Mouse (Mus musculus) hindbrain, embryonic 13.5 days (tissue): ENCODE results near the gene Gm14226. TPM values are rescaled to one million over a fixed set of nuclear protein-coding genes. Genes with fewer than 3 reads are reported as not detected.
"Not testable (repeated sequence)": the region's sequence is repeated elsewhere in the genome, so short reads cannot be mapped to it uniquely, and the experiment has no call there.

Experiments used
- ATAC-seq: fragments of 200-750 bp; cut with Nextera tagmentation; 2 replicates; pipeline ENCODE4 v1.8.0; 2017; ENCODE audit warnings: moderate TSS enrichment; ENCODE audit not compliant: low FRiP score
- H3K27ac ChIP-seq: fragments of 300-500 bp; sonication (generic); 2 replicates; pipeline ENCODE4 v1.5.1; 2015; ENCODE audit warnings: inconsistent platforms, mild to moderate bottlenecking, moderate library complexity
- H3K27me3 ChIP-seq: fragments of 300-500 bp; sonication (generic); 2 replicates; pipeline ENCODE4 v1.6.1; 2015; ENCODE audit warnings: mild to moderate bottlenecking, inconsistent platforms
- H3K36me3 ChIP-seq: fragments of 300-500 bp; sonication (generic); 2 replicates; pipeline ENCODE4 v1.6.1; 2015; ENCODE audit warnings: mild to moderate bottlenecking, inconsistent platforms
- H3K4me1 ChIP-seq: fragments of 300-500 bp; sonication (generic); replicated peaks from 2 replicates; pipeline ENCODE4 v1.6.1; 2015; ENCODE audit warnings: inconsistent platforms
- H3K4me2 ChIP-seq: fragments of 300-500 bp; sonication (generic); 2 replicates; pipeline ENCODE4 v1.6.1; 2015; ENCODE audit warnings: inconsistent platforms, mild to moderate bottlenecking, moderate library complexity
- H3K4me3 ChIP-seq: fragments of 300-500 bp; sonication (generic); 2 replicates; pipeline ENCODE4 v1.5.1; 2015; ENCODE audit warnings: mild to moderate bottlenecking, inconsistent platforms
- H3K9ac ChIP-seq: fragments of 300-500 bp; sonication (generic); 2 replicates; pipeline ENCODE4 v1.6.1; 2015; ENCODE audit warnings: mild to moderate bottlenecking, inconsistent platforms
- H3K9me3 ChIP-seq: fragments of 300-500 bp; sonication (generic); 2 replicates; pipeline ENCODE4 v1.6.1; 2016; ENCODE audit warnings: inconsistent platforms
- WGBS: fragments of 180-500 bp; shearing (Covaris S2); methylation state at CpG from one replicate; pipeline ENCODE4 v1.1.7; 2015; 5-methylcytosine and 5-hydroxymethylcytosine counted together
- polyA plus RNA-seq: library from polyadenylated mRNA; unstranded; fragments of >200 nt; fragmentation: Nextera tagmentation; extraction: Ambion mirVana; gene quantifications from 2 replicates; pipeline ENCODE4 v1.2.1, GENCODE M21; 2015

The Gm14226 gene
- polyA plus RNA-seq, 1 experiment from 2014 or later, result 0.16 TPM

DNA sequence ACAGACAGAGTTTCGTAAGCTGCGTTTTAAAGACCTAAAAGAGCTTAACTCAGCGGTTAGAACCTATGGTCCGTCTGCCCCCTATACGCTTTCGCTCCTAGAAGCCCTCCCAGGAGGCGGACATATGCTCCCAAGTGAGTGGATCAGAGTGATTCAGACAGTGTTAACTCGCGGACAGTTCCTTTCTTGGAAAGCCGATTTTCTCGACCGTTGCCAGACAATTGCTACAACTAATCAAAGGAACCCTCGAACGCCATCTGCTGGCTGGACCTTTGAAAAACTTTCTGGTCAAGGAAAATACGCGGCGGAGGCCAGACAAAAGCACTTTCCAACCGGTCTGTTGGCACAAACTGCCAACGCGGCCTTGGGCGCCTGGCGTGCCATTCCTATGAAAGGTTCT is 1.6 kb downstream of the Gm14226 start:
- no peaks in the 10 kb centered on the region for H3K27me3 ChIP-seq
- peak overlapping the region; percentile 70 for H3K9ac ChIP-seq
- peak; percentile 82 for ATAC-seq
- peak overlapping the region; percentile 84 for H3K4me2 ChIP-seq
- WGBS, result under 1% methylated on average over 22 of the region's 22 CpGs
- no peaks in the 10 kb centered on the region for H3K9me3 ChIP-seq
- peak overlapping the region; percentile 47 for H3K4me3 ChIP-seq
- peak overlapping the region; percentile 80 for H3K27ac ChIP-seq
- H3K36me3 ChIP-seq, result no peaks in the 10 kb centered on the region
- H3K4me1 ChIP-seq, result peaks cover 20% of the 10 kb centered on the region

- H3K36me3 ChIP-seq, H3K9ac ChIP-seq: not testable (repeated sequence)
- ATAC-seq, result 0 out of 2 replicates have a peak, but pooled peaks have one; percentile 12
Measured at GRCm38 (mm10) chr2:155020247-155020826, 2.3 kb downstream of the Gm14226 start.

GRCm38 (mm10) chr2:155030831-155031230 is 12.8 kb downstream of the Gm14226 start:
- Histone ChIP-seq H3K36me3 (no peaks in the 10 kb centered on the region), H3K9ac (no peak overlapping the region), H3K4me2 (no peak overlapping the region), H3K4me3 (no peak overlapping the region), H3K9me3 (no peaks in the 10 kb centered on the region), H3K27ac (no peak overlapping the region), H3K27me3 (no peaks in the 10 kb centered on the region), H3K4me1 (0 out of 2 replicates have a peak, but pooled peaks cover 5% of the 10 kb centered on the region)
- WGBS, result 68% methylated on average over 7 of the region's 7 CpGs
- ATAC-seq, result no peak

More at GRCm38 (mm10) chr2:155020247-155020826, 2.3 kb downstream of the Gm14226 start:
- WGBS, result 17% methylated on average over 20 of the region's 20 CpGs
- not testable (repeated sequence) for H3K27me3 ChIP-seq, H3K4me3 ChIP-seq, H3K9me3 ChIP-seq
- Histone ChIP-seq H3K27ac (peak overlapping the region; percentile 80; the same call in 1 of the 2 replicates), H3K4me1 (peaks cover 20% of the 10 kb centered on the region), H3K4me2 (peak overlapping the region; percentile 84)

DNA sequence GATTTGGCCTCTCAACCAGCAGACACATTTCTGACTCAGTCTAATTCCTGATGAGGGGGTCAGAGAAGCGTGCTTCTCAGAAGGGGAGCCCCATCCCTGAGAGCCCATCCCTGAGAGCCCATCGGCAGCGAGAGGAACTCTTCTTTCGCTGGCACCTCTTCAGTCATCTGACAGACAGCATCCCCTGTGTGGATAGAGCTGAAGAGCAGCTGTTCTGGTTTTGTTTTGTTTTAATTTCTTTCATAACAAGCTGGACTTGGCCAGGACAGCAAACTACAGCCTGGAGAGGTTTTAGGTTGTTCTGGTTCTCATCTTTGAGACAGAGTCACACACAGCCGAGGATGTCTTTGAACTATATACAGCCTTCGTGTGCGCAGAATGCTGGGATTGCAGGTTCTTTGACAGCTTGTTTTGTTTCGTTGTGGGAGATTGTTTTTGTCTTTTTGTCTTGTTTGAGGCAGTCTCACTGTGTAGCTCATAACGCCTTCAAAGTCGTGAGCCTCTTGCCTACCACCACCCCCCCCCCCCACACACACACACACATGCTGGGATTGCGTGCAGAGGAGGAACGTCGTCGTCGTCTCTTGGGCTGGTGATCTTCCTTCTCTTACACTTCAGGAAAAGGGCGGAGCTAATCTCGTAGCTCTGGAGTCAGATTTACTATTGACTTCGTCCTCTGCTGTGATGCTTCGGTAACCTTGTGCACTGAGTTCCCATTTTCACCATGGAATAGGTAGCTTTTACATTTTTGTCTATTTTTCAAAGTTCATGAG is 15.1 kb downstream of the Gm14226 start:
- no peaks in the 10 kb centered on the region for H3K9me3 ChIP-seq
- no peaks in the 10 kb centered on the region for H3K27me3 ChIP-seq
- H3K36me3 ChIP-seq, result no peaks in the 10 kb centered on the region
- no peak overlapping the region for H3K27ac ChIP-seq
- no peak overlapping the region for H3K4me3 ChIP-seq
- no peak for ATAC-seq
- H3K9ac ChIP-seq, result no peak overlapping the region
- 0 out of 2 replicates have a peak, but pooled peaks cover 5% of the 10 kb centered on the region for H3K4me1 ChIP-seq
- WGBS, result 47% methylated on average over 19 of the region's 19 CpGs
- no peak overlapping the region for H3K4me2 ChIP-seq

DNA sequence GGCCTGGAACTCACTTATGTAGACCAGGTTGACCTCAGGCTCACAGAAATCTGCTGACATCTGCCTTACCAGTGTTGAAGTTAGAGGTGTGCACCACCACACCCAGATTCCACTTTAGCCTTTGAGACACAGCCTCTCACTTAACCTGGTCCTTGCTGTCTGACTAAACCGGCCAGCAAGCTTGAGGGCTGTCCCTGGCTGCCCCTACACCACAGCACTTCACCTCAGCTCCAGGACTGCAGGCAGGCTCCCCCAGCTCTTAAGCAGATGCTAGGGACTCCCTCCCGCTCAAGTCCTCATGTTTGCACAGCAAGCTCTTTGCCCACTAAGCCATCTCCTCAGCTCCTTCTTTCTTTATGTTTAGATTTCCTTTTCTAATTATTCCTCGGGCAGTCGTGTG is 21.9 kb downstream of the Gm14226 start:
- H3K4me2 ChIP-seq, result no peak overlapping the region
- H3K9ac ChIP-seq, result no peak overlapping the region
- no peaks in the 10 kb centered on the region for H3K9me3 ChIP-seq
- no peaks in the 10 kb centered on the region for H3K36me3 ChIP-seq
- no peak overlapping the region for H3K27ac ChIP-seq
- WGBS, result 82% methylated on average over 4 of the region's 4 CpGs
- ATAC-seq, result no peak
- H3K4me3 ChIP-seq, result no peak overlapping the region
- no peaks in the 10 kb centered on the region for H3K4me1 ChIP-seq
- no peaks in the 10 kb centered on the region for H3K27me3 ChIP-seq

DNA sequence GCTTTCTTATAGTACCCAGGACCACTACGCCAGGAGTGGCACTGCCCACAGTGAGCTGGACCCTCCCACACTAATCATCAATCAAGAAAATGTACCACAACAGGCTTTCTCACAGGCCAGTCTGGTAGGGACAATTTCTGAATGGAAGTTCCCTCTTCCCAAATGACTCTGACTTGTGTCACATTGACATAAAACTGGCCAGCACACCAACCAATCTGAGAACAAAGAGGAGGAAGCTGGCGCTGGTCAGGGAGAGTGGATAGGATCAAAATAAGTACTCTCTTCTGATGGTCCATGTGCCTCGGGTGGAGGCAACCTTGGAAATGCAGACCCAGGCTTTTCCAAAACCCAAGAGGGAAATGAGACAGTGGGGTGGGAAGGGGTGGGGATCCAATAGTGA is 26.5 kb downstream of the Gm14226 start:
- whole genome bisulfite sequencing, result 89% methylated on average over 3 of the region's 3 CpGs
- no peak for ATAC-seq
- no peaks in the 10 kb centered on the region for H3K4me1 ChIP-seq
- no peaks in the 10 kb centered on the region for H3K27me3 ChIP-seq
- no peak overlapping the region for H3K9ac ChIP-seq
- H3K9me3 ChIP-seq, result no peaks in the 10 kb centered on the region
- H3K36me3 ChIP-seq, result no peaks in the 10 kb centered on the region
- H3K27ac ChIP-seq, result no peak overlapping the region
- no peak overlapping the region for H3K4me2 ChIP-seq
- no peak overlapping the region for H3K4me3 ChIP-seq

- Histone ChIP-seq H3K27ac (no peak overlapping the region), H3K4me2 (no peak overlapping the region), H3K27me3 (no peaks in the 10 kb centered on the region), H3K4me3 (no peak overlapping the region), H3K36me3 (no peaks in the 10 kb centered on the region), H3K4me1 (peaks cover 2% of the 10 kb centered on the region), H3K9ac (no peak overlapping the region), H3K9me3 (no peaks in the 10 kb centered on the region)
- WGBS, result 70% methylated on average over 3 of the region's 3 CpGs
- ATAC-seq, result no peak
Measured at GRCm38 (mm10) chr2:155045075-155045474, 27.0 kb downstream of the Gm14226 start.

DNA sequence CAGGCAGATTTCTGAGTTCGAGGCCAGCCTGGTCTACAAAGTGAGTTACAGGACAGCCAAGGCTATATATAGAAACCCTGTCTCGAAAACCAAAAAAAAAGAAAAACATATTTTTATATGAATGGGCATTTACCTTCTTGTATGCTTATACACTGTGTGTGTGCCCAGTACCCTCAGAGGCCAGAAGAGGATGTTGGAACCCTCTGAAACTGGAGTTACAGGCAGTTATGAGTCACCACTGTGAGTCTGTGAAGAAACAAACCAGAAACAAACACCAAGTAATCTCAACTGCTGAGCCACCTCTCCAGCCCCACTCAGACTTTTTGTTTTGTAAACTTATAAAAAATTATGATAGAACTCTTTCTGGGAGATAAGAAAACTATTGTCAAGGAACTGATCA is 28.7 kb downstream of the Gm14226 start:
- ATAC-seq, result no peak
- no peaks in the 10 kb centered on the region for H3K9me3 ChIP-seq
- no peaks in the 10 kb centered on the region for H3K27me3 ChIP-seq
- no peak overlapping the region for H3K27ac ChIP-seq
- WGBS, result 88% methylated on average over 2 of the region's 2 CpGs
- no peak overlapping the region for H3K4me3 ChIP-seq
- H3K4me2 ChIP-seq, result no peak overlapping the region
- H3K4me1 ChIP-seq, result peaks cover 13% of the 10 kb centered on the region
- H3K9ac ChIP-seq, result no peak overlapping the region
- no peaks in the 10 kb centered on the region for H3K36me3 ChIP-seq

- Histone ChIP-seq H3K4me3 (no peak overlapping the region), H3K9ac (no peak overlapping the region), H3K9me3 (no peaks in the 10 kb centered on the region), H3K27ac (no peak overlapping the region), H3K36me3 (no peaks in the 10 kb centered on the region), H3K4me2 (no peak overlapping the region), H3K27me3 (no peaks in the 10 kb centered on the region), H3K4me1 (peaks cover 14% of the 10 kb centered on the region)
- 68% methylated on average over 7 of the region's 7 CpGs for WGBS
- ATAC-seq, result no peak
Measured at GRCm38 (mm10) chr2:155047452-155048178, 29.5 kb downstream of the Gm14226 start.

DNA sequence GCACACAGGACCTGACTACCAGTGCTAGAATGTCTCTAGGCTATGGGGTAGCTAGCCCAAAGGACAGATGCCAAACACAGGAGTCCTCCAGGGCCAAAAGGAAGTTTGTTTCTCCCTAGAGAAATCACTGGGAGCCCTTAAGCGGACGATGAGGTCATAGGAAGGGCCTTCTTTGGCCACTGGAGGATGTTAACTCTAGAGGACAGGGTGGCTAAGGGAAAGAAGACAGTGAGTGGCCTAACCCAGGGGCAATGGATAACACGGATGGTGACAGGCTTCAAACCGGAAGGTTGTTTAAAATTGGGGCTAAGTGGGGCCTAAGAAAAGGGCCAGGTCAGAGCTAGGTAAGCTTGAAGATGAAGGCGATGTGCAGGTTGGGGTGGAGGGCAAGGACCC is 32.0 kb downstream of the Gm14226 start:
- Histone ChIP-seq H3K9ac (peak overlapping the region; percentile 87), H3K36me3 (no peaks in the 10 kb centered on the region), H3K4me2 (peak overlapping the region; percentile 69), H3K27me3 (no peaks in the 10 kb centered on the region), H3K4me1 (peaks cover 14% of the 10 kb centered on the region), H3K27ac (peak overlapping the region; percentile 92), H3K4me3 (peak overlapping the region; percentile 55), H3K9me3 (no peaks in the 10 kb centered on the region)
- 21% methylated on average over 5 of the region's 5 CpGs for WGBS
- peak; percentile 9; the same call in 1 of the 2 replicates for ATAC-seq

- Histone ChIP-seq H3K9ac (peak overlapping the region; percentile 87), H3K4me1 (peaks cover 14% of the 10 kb centered on the region), H3K4me2 (peak overlapping the region; percentile 69), H3K4me3 (peak overlapping the region; percentile 55), H3K27me3 (no peaks in the 10 kb centered on the region), H3K9me3 (no peaks in the 10 kb centered on the region), H3K27ac (peak overlapping the region; percentile 92), H3K36me3 (no peaks in the 10 kb centered on the region)
- ATAC-seq, result peak; percentile 97
- under 1% methylated on average over 45 of the region's 45 CpGs for WGBS
Measured at GRCm38 (mm10) chr2:155050504-155051236, 32.6 kb downstream of the Gm14226 start.
